Mouse (Mus musculus) midbrain, embryonic 10.5 days (tissue): ENCODE measurements around the gene Crygs. TPM values are rescaled to one million over a fixed set of nuclear protein-coding genes. Genes with fewer than 3 reads are reported as not detected.

Experiments
- DNase-seq: peaks from one replicate; pipeline ENCODE4 v3.0.0-alpha.2; 2017; ENCODE audit warnings: low spot score
- H3K27ac ChIP-seq: fragments of 300-500 bp; sonication (generic); replicated peaks from 2 replicates; pipeline ENCODE4 v1.5.1; 2016; ENCODE audit warnings: mild to moderate bottlenecking
- H3K27me3 ChIP-seq: fragments of 300-500 bp; sonication (generic); 2 replicates; pipeline ENCODE4 v1.6.1; 2016; ENCODE audit warnings: low read depth, mild to moderate bottlenecking; ENCODE audit not compliant: poor library complexity, severe bottlenecking
- H3K36me3 ChIP-seq: fragments of 300-500 bp; sonication (generic); 2 replicates; pipeline ENCODE4 v1.6.1; 2016; ENCODE audit warnings: mild to moderate bottlenecking, moderate library complexity
- H3K4me1 ChIP-seq: fragments of 300-500 bp; sonication (generic); 2 replicates; pipeline ENCODE4 v1.6.1; 2016
- H3K4me3 ChIP-seq: fragments of 300-500 bp; sonication (generic); 2 replicates; pipeline ENCODE4 v1.5.1; 2016; ENCODE audit warnings: mild to moderate bottlenecking, moderate library complexity
- H3K9me3 ChIP-seq: fragments of 300-500 bp; sonication (generic); replicated peaks from 2 replicates; pipeline ENCODE4 v1.6.1; 2016; ENCODE audit warnings: mild to moderate bottlenecking
- whole genome bisulfite sequencing: fragments of 180-500 bp; shearing (Covaris S2); methylation state at CpG from one replicate; pipeline ENCODE4 v1.1.7; 2016; 5-methylcytosine and 5-hydroxymethylcytosine counted together
- polyA plus RNA-seq: library from polyadenylated mRNA; unstranded; fragments of >200 nt; fragmentation: Nextera tagmentation; extraction: Ambion mirVana; gene quantifications from 2 replicates; pipeline ENCODE4 v1.2.1, GENCODE M21; 2016

The Crygs gene
- polyA plus RNA-seq, 1 experiment from 2014 or later, result 0.22 TPM

DNA sequence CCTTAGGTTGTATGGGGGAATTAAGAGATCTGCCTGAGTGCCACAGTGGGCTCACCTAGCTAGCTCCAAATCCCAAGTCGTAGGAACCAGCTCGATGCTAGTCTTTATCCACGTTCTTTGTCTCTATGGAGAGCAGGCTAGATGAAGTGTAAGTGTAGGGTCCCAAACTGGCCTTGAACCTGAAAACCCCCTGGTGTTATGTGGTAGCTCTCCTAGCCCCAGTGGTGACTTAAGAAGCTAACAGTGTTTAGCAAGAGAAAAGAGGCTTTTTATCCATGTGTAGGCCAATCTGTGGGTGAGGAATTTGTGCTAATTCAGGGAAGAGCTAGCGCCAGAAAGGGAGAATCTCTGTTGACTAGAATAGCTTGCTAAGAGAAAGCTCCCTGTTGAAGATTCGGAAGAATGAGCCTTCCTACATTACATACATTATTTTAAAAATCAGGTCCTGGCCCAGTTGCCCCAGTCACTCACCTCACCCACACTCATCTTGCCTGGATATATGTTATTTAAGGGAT, 35.8 kb downstream of the Crygs start:
- Histone ChIP-seq H3K4me1 (peaks cover 6% of the 10 kb centered on the region), H3K27me3 (no peaks in the 10 kb centered on the region), H3K36me3 (no peaks in the 10 kb centered on the region), H3K27ac (no peak overlapping the region), H3K9me3 (no peaks in the 10 kb centered on the region), H3K4me3 (no peak overlapping the region)
- no peak for DNase-seq
- 63% methylated on average over 5 of the region's 5 CpGs for WGBS

DNA sequence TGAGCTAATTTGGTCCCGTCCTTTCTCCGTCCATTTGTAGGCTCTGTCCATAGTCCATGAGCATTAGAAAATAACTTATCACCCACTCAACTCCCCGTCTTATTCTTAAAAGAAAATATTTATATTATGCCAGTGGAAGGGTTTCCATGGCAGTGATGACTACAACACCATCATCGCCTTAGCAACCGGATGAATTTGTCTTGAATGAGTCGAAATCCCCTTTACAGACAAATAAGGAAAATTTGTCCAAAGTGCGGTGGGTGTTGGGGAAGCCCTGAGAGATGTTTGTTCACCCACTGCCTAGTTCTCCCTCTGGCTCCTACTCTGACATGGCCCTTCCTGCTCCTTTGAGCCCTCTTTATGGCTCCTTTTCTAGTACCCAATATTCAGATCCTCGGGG, 42.7 kb downstream of the Crygs start:
- peaks cover 1% of the 10 kb centered on the region for H3K4me1 ChIP-seq
- no peaks in the 10 kb centered on the region for H3K36me3 ChIP-seq
- no peak overlapping the region for H3K4me3 ChIP-seq
- H3K27me3 ChIP-seq, result no peaks in the 10 kb centered on the region
- DNase-seq, result no peak
- 91% methylated on average over 8 of the region's 8 CpGs for WGBS
- H3K27ac ChIP-seq, result no peak overlapping the region
- H3K9me3 ChIP-seq, result no peaks in the 10 kb centered on the region

- no peaks in the 10 kb centered on the region for H3K9me3 ChIP-seq
- H3K27ac ChIP-seq, result no peak overlapping the region
- DNase-seq, result no peak
- no peaks in the 10 kb centered on the region for H3K4me1 ChIP-seq
- WGBS, result 91% methylated on average over 3 of the region's 3 CpGs
- H3K4me3 ChIP-seq, result no peak overlapping the region
- H3K27me3 ChIP-seq, result no peaks in the 10 kb centered on the region
- H3K36me3 ChIP-seq, result no peaks in the 10 kb centered on the region
Observed at GRCm38 (mm10) chr16:22767405-22767804, 44.0 kb downstream of the Crygs start.

GRCm38 (mm10) chr16:22766738-22767211, 44.6 kb downstream of the Crygs start:
- WGBS, result 84% methylated on average over 16 of the region's 16 CpGs
- Histone ChIP-seq H3K9me3 (no peaks in the 10 kb centered on the region), H3K4me1 (no peaks in the 10 kb centered on the region), H3K4me3 (no peak overlapping the region), H3K36me3 (no peaks in the 10 kb centered on the region), H3K27ac (no peak overlapping the region), H3K27me3 (no peaks in the 10 kb centered on the region)
- no peak for DNase-seq

- H3K4me3 ChIP-seq, result no peak overlapping the region
- WGBS, result 93% methylated on average over 7 of the region's 7 CpGs
- no peaks in the 10 kb centered on the region for H3K4me1 ChIP-seq
- no peaks in the 10 kb centered on the region for H3K27me3 ChIP-seq
- H3K36me3 ChIP-seq, result no peaks in the 10 kb centered on the region
- DNase-seq, result no peak
- peaks cover 2% of the 10 kb centered on the region for H3K9me3 ChIP-seq
- H3K27ac ChIP-seq, result no peak overlapping the region
Observed at GRCm38 (mm10) chr16:22765531-22765930, 45.8 kb downstream of the Crygs start.

Other genes with a start within 250 kb of the Crygs start
- gene Dgkg, start 154.4 kb downstream of the Crygs start, polyA plus RNA-seq, result 0.07 and 0.10 TPM in 2 replicates
- gene Tbccd1, start 46.1 kb upstream of the Crygs start, polyA plus RNA-seq, result 34.8 and 39.1 TPM in 2 replicates
- 86.7 and 100 TPM in 2 replicates for gene Dnajb11, start 46.3 kb upstream of the Crygs start, polyA plus RNA-seq
- not detected in 2 replicates for gene Ahsg, start 79.7 kb upstream of the Crygs start, polyA plus RNA-seq
- gene Fetub, start 106.8 kb upstream of the Crygs start, polyA plus RNA-seq, result not detected in 2 replicates
- 0.09 and 0.12 TPM in 2 replicates for gene Hrg, start 139.5 kb upstream of the Crygs start, polyA plus RNA-seq
- gene Kng2, start 217.9 kb upstream of the Crygs start, polyA plus RNA-seq, result not detected in 2 replicates
- not detected in 2 replicates for gene Kng1, start 246.3 kb upstream of the Crygs start, polyA plus RNA-seq